Comparison of ENCODE assay signal across 22 mouse cellular contexts in genomic region chr3:112688151-112688550, GRCm38 (mm10).
DNase-seq lines count a peak whose midpoint lies in the region; ATAC-seq and TF ChIP-seq lines count a peak whose summit lies in the region.
"Had no signal": no experiment of that assay in that cellular context is flagged by ENCODE, and none has a peak within 500 bp of the region (broad histone marks: within the 10 kb centered on the region; RNA-seq: fewer than 3 reads in every experiment).

No protein-coding gene starts in this region.

- H3K4me3 ChIP-seq in forebrain, embryonic 14.5 days (ENCODE audit: low read depth, low read length), result no peak overlapping the region
- H3K4me3 ChIP-seq in forebrain, postnatal 0 days (ENCODE audit: low read depth, low read length), result no peak overlapping the region
- H3K4me3 ChIP-seq in midbrain, embryonic 14.5 days (replicated peaks; ENCODE audit: low read depth, low read length), result no peak overlapping the region
- H3K4me3 ChIP-seq in midbrain, embryonic 16.5 days (ENCODE audit: low read depth, low read length), result no peak overlapping the region
- H3K4me3 ChIP-seq: embryonic facial prominence, embryonic 10.5 days; embryonic facial prominence, embryonic 12.5 days; forebrain, embryonic 12.5 days had no signal

- WGBS in forebrain, embryonic 14.5 days, result 11% methylated on average over 1 of the region's 1 CpGs
- WGBS in forebrain, postnatal 0 days, result 11% methylated on average over 1 of the region's 1 CpGs
- 52% methylated on average over 1 of the region's 1 CpGs for WGBS in midbrain, embryonic 14.5 days
- WGBS in midbrain, embryonic 16.5 days, result 45% methylated on average over 1 of the region's 1 CpGs

- no peak for ATAC-seq in forebrain, embryonic 14.5 days
- ATAC-seq in forebrain, postnatal 0 days, result no peak
- no peak for ATAC-seq in midbrain, embryonic 14.5 days (ENCODE audit: low FRiP score, low TSS enrichment)
- no peak for ATAC-seq in midbrain, embryonic 16.5 days
- ATAC-seq: activated CD4-positive, CD25-positive, alpha-beta regulatory T cell, adult 4 months; forebrain, embryonic 16.5 days; Patski had no signal

- H3K27me3 ChIP-seq in forebrain, embryonic 14.5 days (replicated peaks; ENCODE audit: control insufficient read depth, insufficient read depth, low read length), result no peaks in the 10 kb centered on the region
- no peaks in the 10 kb centered on the region for H3K27me3 ChIP-seq in forebrain, postnatal 0 days (ENCODE audit: insufficient read depth, low read length)
- H3K27me3 ChIP-seq in midbrain, embryonic 14.5 days (ENCODE audit: control insufficient read depth, insufficient read depth, low read length), result no peaks in the 10 kb centered on the region
- no peaks in the 10 kb centered on the region for H3K27me3 ChIP-seq in midbrain, embryonic 16.5 days (ENCODE audit: control insufficient read depth, insufficient read depth, low read depth, low read length)
- H3K27me3 ChIP-seq: embryonic facial prominence, embryonic 12.5 days; forebrain, embryonic 12.5 days; Patski had no signal

- no peaks in the 10 kb centered on the region for H3K4me1 ChIP-seq in forebrain, embryonic 14.5 days (ENCODE audit: control insufficient read depth, insufficient read depth, low read length)
- no peaks in the 10 kb centered on the region for H3K4me1 ChIP-seq in forebrain, postnatal 0 days (ENCODE audit: insufficient read depth)
- H3K4me1 ChIP-seq in midbrain, embryonic 14.5 days (ENCODE audit: control insufficient read depth, insufficient read depth, low read length), result no peaks in the 10 kb centered on the region
- H3K4me1 ChIP-seq in midbrain, embryonic 16.5 days (ENCODE audit: control insufficient read depth, insufficient read depth, low read length), result no peaks in the 10 kb centered on the region
- H3K4me1 ChIP-seq: embryonic facial prominence, embryonic 10.5 days; embryonic facial prominence, embryonic 12.5 days; forebrain, embryonic 12.5 days had no signal

- no peak for TF ChIP-seq CTCF in forebrain, postnatal 0 days (IDR thresholded peaks at IDR 0.05; ENCODE audit: low read depth)

- H3K9me3 ChIP-seq in forebrain, embryonic 14.5 days (replicated peaks; ENCODE audit: control insufficient read depth, low read length), result no peaks in the 10 kb centered on the region
- no peaks in the 10 kb centered on the region for H3K9me3 ChIP-seq in forebrain, postnatal 0 days (ENCODE audit: low read length)
- no peaks in the 10 kb centered on the region for H3K9me3 ChIP-seq in midbrain, embryonic 14.5 days (ENCODE audit: control insufficient read depth, low read length)
- H3K9me3 ChIP-seq in midbrain, embryonic 16.5 days (replicated peaks; ENCODE audit: control insufficient read depth, low read length, poor library complexity, severe bottlenecking), result no peaks in the 10 kb centered on the region
- H3K9me3 ChIP-seq: embryonic facial prominence, embryonic 10.5 days; embryonic facial prominence, embryonic 12.5 days; forebrain, embryonic 12.5 days had no signal

- no peak overlapping the region for H3K4me2 ChIP-seq in forebrain, embryonic 14.5 days (ENCODE audit: low read length)
- H3K4me2 ChIP-seq in forebrain, postnatal 0 days (ENCODE audit: low read depth), result no peak overlapping the region
- H3K4me2 ChIP-seq in midbrain, embryonic 14.5 days (ENCODE audit: low read length), result no peak overlapping the region
- no peak overlapping the region for H3K4me2 ChIP-seq in midbrain, embryonic 16.5 days (ENCODE audit: low read length)
- H3K4me2 ChIP-seq: embryonic facial prominence, embryonic 12.5 days; forebrain, embryonic 12.5 days had no signal

- no peak overlapping the region for H3K27ac ChIP-seq in forebrain, embryonic 14.5 days (ENCODE audit: low read depth, low read length)
- H3K27ac ChIP-seq in forebrain, postnatal 0 days (ENCODE audit: low read depth, low read length), result no peak overlapping the region
- no peak overlapping the region for H3K27ac ChIP-seq in midbrain, embryonic 14.5 days (replicated peaks; ENCODE audit: low read depth, low read length)
- H3K27ac ChIP-seq in midbrain, embryonic 16.5 days (ENCODE audit: low read length), result no peak overlapping the region
- H3K27ac ChIP-seq: embryonic facial prominence, embryonic 10.5 days; embryonic facial prominence, embryonic 12.5 days; forebrain, embryonic 12.5 days had no signal

- H3K36me3 ChIP-seq in forebrain, embryonic 14.5 days (ENCODE audit: control insufficient read depth, insufficient read depth, low read length), result no peaks in the 10 kb centered on the region
- H3K36me3 ChIP-seq in forebrain, postnatal 0 days (ENCODE audit: insufficient read depth), result no peaks in the 10 kb centered on the region
- H3K36me3 ChIP-seq in midbrain, embryonic 14.5 days (ENCODE audit: control insufficient read depth, insufficient read depth, low read length), result no peaks in the 10 kb centered on the region
- no peaks in the 10 kb centered on the region for H3K36me3 ChIP-seq in midbrain, embryonic 16.5 days (ENCODE audit: control insufficient read depth, insufficient read depth, low read length)
- H3K36me3 ChIP-seq: embryonic facial prominence, embryonic 10.5 days; embryonic facial prominence, embryonic 12.5 days; forebrain, embryonic 12.5 days had no signal

- peak; percentile 35 for DNase-seq in forebrain, embryonic 14.5 days (ENCODE audit: low spot score)
- no peak for DNase-seq in forebrain, postnatal 0 days
- peak; percentile 26 for DNase-seq in midbrain, embryonic 14.5 days
- DNase-seq in Muller cell, postnatal 12 days (ENCODE audit: inconsistent ontology term), result peak; percentile 56
- peak; percentile 10 for DNase-seq in brain, adult 2 months (ENCODE audit: low read depth, low spot score)
- no peak for DNase-seq in kidney, postnatal 25 days
- DNase-seq in layer of hippocampus, adult 9-10 months (ENCODE audit: low spot score), result no peak
- DNase-seq: adrenal gland, adult 8-10 months; adrenal gland, postnatal 14 days; adrenal gland, postnatal 36 days; cerebellum, adult 11-12 months; cerebellum, adult 2 months; cerebellum, adult 9-10 months; cerebellum, postnatal 10 days; cerebellum, postnatal 25 days had no signal

- no peak overlapping the region for H3K9ac ChIP-seq in forebrain, embryonic 14.5 days (ENCODE audit: low read length)
- H3K9ac ChIP-seq in forebrain, postnatal 0 days, result no peak overlapping the region
- no peak overlapping the region for H3K9ac ChIP-seq in midbrain, embryonic 14.5 days (replicated peaks; ENCODE audit: low read length)
- no peak overlapping the region for H3K9ac ChIP-seq in midbrain, embryonic 16.5 days (ENCODE audit: low read depth, low read length)
- H3K9ac ChIP-seq: embryonic facial prominence, embryonic 12.5 days; forebrain, embryonic 12.5 days had no signal

Comparison
In these comparisons a context has a peak if more than half of its experiments do, and no peak if none do; other contexts are left out.
1. DNase-seq: peak in forebrain, embryonic 14.5 days (single experiment), midbrain, embryonic 14.5 days (single experiment), Muller cell, postnatal 12 days (single experiment) and brain, adult 2 months (single experiment); none in forebrain, postnatal 0 days (single experiment), kidney, postnatal 25 days (0 of 2) and layer of hippocampus, adult 9-10 months (single experiment).